Mouse (Mus musculus) brain, embryonic 14.5 days (tissue): ENCODE results near the gene Akap9. TPM values are rescaled to one million over a fixed set of nuclear protein-coding genes. Genes with fewer than 3 reads are reported as not detected.
"Not testable (repeated sequence)": the region's sequence is repeated elsewhere in the genome, so short reads cannot be mapped to it uniquely, and the experiment has no call there.

Experiments
- DNase-seq: peaks from one replicate; pipeline ENCODE4 v3.0.0-alpha.2; 2011; ENCODE audit warnings: low read depth
- CTCF ChIP-seq: fragments of 200-500 bp; IDR thresholded peaks from 2 replicates; pipeline ENCODE4 v1.5.1; 2012; ENCODE audit warnings: inconsistent platforms, mild to moderate bottlenecking, moderate library complexity, borderline replicate concordance; ENCODE audit not compliant: insufficient read depth, insufficient read length; ENCODE audit errors: extremely low read depth
- POLR2A ChIP-seq: fragments of 200-500 bp; IDR thresholded peaks from 2 replicates; pipeline ENCODE4 v1.6.1; 2012; ENCODE audit warnings: mild to moderate bottlenecking, inconsistent platforms, borderline replicate concordance; ENCODE audit not compliant: poor library complexity, insufficient read depth, insufficient read length, severe bottlenecking; ENCODE audit errors: extremely low read depth
- polyA plus RNA-seq: library from polyadenylated mRNA; depleted of rRNA; stranded (reverse); fragments of >200 nt; gene quantifications from 2 replicates; pipeline ENCODE4 v1.2.3, GENCODE M21; 2012

The Akap9 gene
- polyA plus RNA-seq, 1 experiment, result 79.1 TPM

GRCm38 (mm10) chr5:4020018-4020417, 92.2 kb downstream of the Akap9 start:
- TF ChIP-seq CTCF, result no peak
- TF ChIP-seq POLR2A, result no peak
- DNase-seq, result no peak

GRCm38 (mm10) chr5:4023186-4023585, 95.3 kb downstream of the Akap9 start:
- DNase-seq, result peak; percentile 6

GRCm38 (mm10) chr5:4023742-4024681, 96.2 kb downstream of the Akap9 start:
- DNase-seq, result peak; percentile 34
- TF ChIP-seq POLR2A, result no peak
- no peak for TF ChIP-seq CTCF

More at GRCm38 (mm10) chr5:4023186-4023585, 95.3 kb downstream of the Akap9 start:
- TF ChIP-seq POLR2A, result no peak
- TF ChIP-seq CTCF, result no peak

- no peak for TF ChIP-seq POLR2A
- TF ChIP-seq CTCF, result no peak
- no peak for DNase-seq
These were observed 96.9 kb downstream of the Akap9 start for GRCm38 (mm10) chr5:4024727-4025126.

GRCm38 (mm10) chr5:4026336-4026735, 98.5 kb downstream of the Akap9 start:
- not testable (repeated sequence) for DNase-seq

- no peak for DNase-seq
- no peak for TF ChIP-seq CTCF
- no peak for TF ChIP-seq POLR2A
These were observed 100.8 kb downstream of the Akap9 start for GRCm38 (mm10) chr5:4028486-4029173.

GRCm38 (mm10) chr5:4031846-4032245, 104.0 kb downstream of the Akap9 start:
- DNase-seq, result no peak
- TF ChIP-seq CTCF (no peak), POLR2A (no peak)

- TF ChIP-seq CTCF (no peak), POLR2A (no peak)
- peak; percentile 5 for DNase-seq
These were observed 108.8 kb downstream of the Akap9 start for GRCm38 (mm10) chr5:4036686-4037085.

GRCm38 (mm10) chr5:4039351-4039750, 111.5 kb downstream of the Akap9 start:
- TF ChIP-seq POLR2A (no peak), CTCF (no peak)
- DNase-seq, result no peak

- no peak for DNase-seq
- TF ChIP-seq POLR2A, result no peak
- peak; percentile 31; the same call in 1 of the 2 replicates for TF ChIP-seq CTCF
These were observed 112.5 kb downstream of the Akap9 start for GRCm38 (mm10) chr5:4040372-4040771.

GRCm38 (mm10) chr5:4040922-4041321, 113.1 kb downstream of the Akap9 start:
- DNase-seq, result no peak
- TF ChIP-seq CTCF (no peak), POLR2A (no peak)
